Mouse (Mus musculus) embryonic facial prominence, embryonic 12.5 days (tissue): ENCODE measurements around the gene Myf5. TPM values are rescaled to one million over a fixed set of nuclear protein-coding genes. Genes with fewer than 3 reads are reported as not detected.

Source experiments
- ATAC-seq: fragments of 200-750 bp; cut with Nextera tagmentation; 2 replicates; pipeline ENCODE4 v1.8.0; 2017; ENCODE audit not compliant: insufficient number of reproducible peaks, insufficient read depth, low FRiP score, low TSS enrichment
- H3K27ac ChIP-seq: fragments of 300-500 bp; sonication (generic); 2 replicates; pipeline ENCODE4 v1.5.1; 2016; ENCODE audit warnings: mild to moderate bottlenecking
- H3K27me3 ChIP-seq: fragments of 300-500 bp; sonication (generic); 2 replicates; pipeline ENCODE4 v1.6.1; 2016; ENCODE audit warnings: mild to moderate bottlenecking, moderate library complexity
- H3K36me3 ChIP-seq: fragments of 300-500 bp; sonication (generic); 2 replicates; pipeline ENCODE4 v1.6.1; 2016; ENCODE audit warnings: mild to moderate bottlenecking
- H3K4me1 ChIP-seq: fragments of 300-500 bp; sonication (generic); 2 replicates; pipeline ENCODE4 v1.6.1; 2016
- H3K4me2 ChIP-seq: fragments of 300-500 bp; sonication (generic); replicated peaks from 2 replicates; pipeline ENCODE4 v1.6.1; 2016; ENCODE audit warnings: mild to moderate bottlenecking, moderate library complexity
- H3K4me3 ChIP-seq: fragments of 300-500 bp; sonication (generic); 2 replicates; pipeline ENCODE4 v1.5.1; 2016; ENCODE audit warnings: mild to moderate bottlenecking
- H3K9ac ChIP-seq: fragments of 300-500 bp; sonication (generic); 2 replicates; pipeline ENCODE4 v1.6.1; 2016; ENCODE audit warnings: mild to moderate bottlenecking, moderate library complexity
- H3K9me3 ChIP-seq: fragments of 300-500 bp; sonication (generic); 2 replicates; pipeline ENCODE4 v1.6.1; 2016; ENCODE audit warnings: mild to moderate bottlenecking, moderate library complexity
- WGBS: fragments of 180-500 bp; shearing (Covaris S2); methylation state at CpG from one replicate; pipeline ENCODE4 v1.1.7; 2016; 5-methylcytosine and 5-hydroxymethylcytosine counted together
- polyA plus RNA-seq: library from polyadenylated mRNA; unstranded; fragments of >200 nt; fragmentation: Nextera tagmentation; extraction: Ambion mirVana; gene quantifications from 2 replicates; pipeline ENCODE4 v1.2.1, GENCODE M21; 2016

Gene Myf5
- polyA plus RNA-seq: 7.3 and 9.1 TPM in 2 replicates

DNA sequence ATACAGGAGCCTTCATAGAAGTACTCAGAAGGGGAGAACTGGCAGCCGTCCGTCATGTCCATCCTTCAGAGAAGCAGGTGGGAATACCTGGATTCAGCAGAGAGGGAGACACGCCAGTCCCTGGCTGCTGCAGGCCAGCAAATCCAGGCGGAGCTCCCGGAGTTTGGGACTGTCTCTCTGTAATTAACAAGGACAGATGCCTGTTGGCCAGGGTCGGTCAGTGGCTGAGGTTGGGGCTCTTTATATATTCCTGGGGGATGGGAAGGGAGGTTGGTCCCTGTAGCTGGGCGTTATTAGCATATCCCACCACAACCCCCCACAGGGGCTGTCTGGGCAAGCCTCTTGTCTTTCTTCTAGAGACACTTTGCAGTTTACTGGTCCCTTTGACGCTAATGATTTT is at the start of gene Myf5:
Gene Myf5, minus strand, starts transcription at position 265 of the 400 bp plus-strand sequence.
- Histone ChIP-seq H3K9me3 (no peaks in the 10 kb centered on the region), H3K27me3 (peaks cover 26% of the 10 kb centered on the region), H3K9ac (no peak within 1 kb of the TSS), H3K4me2 (peak within 1 kb of the TSS; percentile 43; the same call in 1 of the 2 replicates), H3K4me3 (peak within 1 kb of the TSS; percentile 25), H3K27ac (no peak within 1 kb of the TSS), H3K36me3 (no peaks in the 10 kb centered on the region), H3K4me1 (peaks cover 6% of the 10 kb centered on the region; the same call in 1 of the 2 replicates)
- WGBS: 60% methylated on average over 8 of the region's 8 CpGs
- ATAC-seq: no peak

DNA sequence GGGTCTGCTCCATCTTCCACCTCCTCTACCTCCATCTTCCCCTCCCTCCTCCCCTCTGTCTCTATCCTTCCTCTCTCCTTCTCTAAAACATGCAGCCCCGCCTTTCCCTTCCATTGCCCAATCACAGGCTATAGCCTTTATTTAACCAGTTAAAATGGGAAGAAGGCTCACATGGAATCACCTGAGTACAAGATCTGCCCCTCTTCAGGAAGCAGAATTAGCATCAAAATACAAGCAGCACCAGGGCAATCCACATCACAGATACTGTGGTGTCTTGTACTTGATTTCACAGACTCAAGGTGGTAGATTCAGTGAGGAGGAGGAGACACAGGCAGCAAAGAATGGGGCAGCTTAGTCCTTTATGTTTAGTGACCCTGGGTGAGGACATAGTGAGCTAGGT is 42.8 kb upstream of the Myf5 start:
- Histone ChIP-seq H3K27ac (no peak overlapping the region), H3K4me2 (no peak overlapping the region), H3K4me1 (no peaks in the 10 kb centered on the region), H3K27me3 (no peaks in the 10 kb centered on the region), H3K9ac (no peak overlapping the region), H3K4me3 (no peak overlapping the region), H3K9me3 (no peaks in the 10 kb centered on the region), H3K36me3 (no peaks in the 10 kb centered on the region)
- WGBS: 76% methylated on average over 1 of the region's 1 CpGs
- no peak for ATAC-seq

DNA sequence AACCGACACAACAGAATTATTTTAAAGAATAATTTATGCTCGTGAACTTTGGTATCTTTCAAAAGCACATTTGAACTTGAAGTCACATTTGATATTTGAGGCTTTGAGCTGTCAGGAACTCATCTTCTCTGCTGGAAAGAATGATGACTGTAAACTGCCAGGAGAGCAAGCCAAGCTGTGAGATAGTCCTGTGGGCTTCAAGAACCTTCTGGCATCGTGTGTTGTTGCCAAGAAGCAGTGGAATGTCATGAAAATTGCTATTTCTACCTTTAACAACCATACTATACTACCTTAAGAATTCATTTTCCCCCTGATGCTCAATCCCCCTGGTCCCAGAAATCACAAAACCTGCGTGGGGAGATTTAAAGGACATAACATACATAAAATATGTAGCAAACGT is 33.3 kb upstream of the Myf5 start:
- no peaks in the 10 kb centered on the region for H3K9me3 ChIP-seq
- H3K27me3 ChIP-seq: no peaks in the 10 kb centered on the region
- H3K9ac ChIP-seq: no peak overlapping the region
- no peak overlapping the region for H3K27ac ChIP-seq
- no peaks in the 10 kb centered on the region for H3K4me1 ChIP-seq
- H3K4me3 ChIP-seq: no peak overlapping the region
- ATAC-seq: no peak
- H3K36me3 ChIP-seq: no peaks in the 10 kb centered on the region
- WGBS: 75% methylated on average over 5 of the region's 5 CpGs
- no peak overlapping the region for H3K4me2 ChIP-seq

DNA sequence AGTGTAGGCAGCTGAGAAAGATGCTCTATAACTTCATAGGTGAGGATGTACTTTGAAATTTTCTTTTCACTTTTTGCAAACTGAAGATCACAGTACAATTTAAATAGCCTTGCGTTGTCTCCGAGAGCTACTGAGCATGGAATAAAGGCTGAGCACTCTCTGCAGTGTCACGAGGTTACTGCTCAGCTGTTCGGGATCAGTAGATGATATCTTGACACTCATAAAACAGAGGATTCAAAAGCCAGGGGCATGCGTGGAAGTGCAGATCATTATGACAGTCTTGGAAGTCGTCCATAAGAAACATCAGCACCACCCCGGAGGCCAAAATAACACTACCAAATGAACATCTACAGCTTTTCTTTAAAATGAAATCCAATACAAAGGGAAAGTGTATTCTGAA is 30.7 kb upstream of the Myf5 start:
- H3K9ac ChIP-seq: no peak overlapping the region
- H3K4me1 ChIP-seq: no peaks in the 10 kb centered on the region
- no peak overlapping the region for H3K4me2 ChIP-seq
- H3K9me3 ChIP-seq: no peaks in the 10 kb centered on the region
- H3K4me3 ChIP-seq: no peak overlapping the region
- H3K36me3 ChIP-seq: no peaks in the 10 kb centered on the region
- H3K27ac ChIP-seq: no peak overlapping the region
- WGBS: 70% methylated on average over 7 of the region's 7 CpGs
- no peaks in the 10 kb centered on the region for H3K27me3 ChIP-seq
- ATAC-seq: no peak

DNA sequence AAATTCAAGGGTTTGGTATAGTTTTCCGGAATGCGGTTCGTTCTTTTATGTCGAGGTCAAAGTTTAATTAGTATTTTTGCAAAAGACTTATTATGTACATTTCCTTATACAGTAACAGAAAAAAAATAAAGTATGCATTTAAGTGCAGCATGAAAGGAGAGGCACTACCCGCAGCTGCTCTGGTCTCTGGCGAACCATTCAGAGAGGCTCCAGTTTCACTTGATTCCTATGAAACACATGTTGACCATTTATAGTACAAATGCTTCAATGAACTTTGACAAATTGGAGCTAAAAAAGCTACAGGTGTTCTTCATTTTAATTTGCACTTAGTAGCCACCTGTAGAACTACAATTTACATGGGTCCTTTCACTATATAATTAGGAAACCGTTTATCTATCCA is 28.8 kb upstream of the Myf5 start:
- Histone ChIP-seq H3K4me3 (no peak overlapping the region), H3K27me3 (no peaks in the 10 kb centered on the region), H3K4me2 (no peak overlapping the region), H3K27ac (no peak overlapping the region), H3K4me1 (no peaks in the 10 kb centered on the region), H3K36me3 (no peaks in the 10 kb centered on the region), H3K9ac (no peak overlapping the region), H3K9me3 (no peaks in the 10 kb centered on the region)
- ATAC-seq: no peak
- WGBS: 45% methylated on average over 7 of the region's 7 CpGs

DNA sequence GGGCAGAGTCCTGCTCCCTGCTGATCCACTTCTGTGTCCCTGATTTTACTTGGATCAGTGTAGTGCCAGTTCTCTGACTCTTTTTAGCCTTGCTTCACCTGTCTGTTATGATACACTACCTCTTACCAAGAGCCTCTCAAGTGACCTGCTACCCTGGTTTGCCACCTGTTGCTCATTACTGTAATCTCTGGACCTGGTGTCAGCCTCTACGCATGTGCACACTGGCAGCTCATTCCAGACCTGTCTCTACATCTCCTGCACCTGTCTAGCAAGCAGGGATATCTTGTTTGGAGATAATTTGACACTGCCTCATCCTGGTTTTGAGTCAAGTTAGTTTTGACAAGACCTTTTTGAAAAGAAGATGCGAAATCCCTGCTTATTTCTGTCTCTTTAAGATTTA is 20.5 kb upstream of the Myf5 start:
- 56% methylated on average over 2 of the region's 2 CpGs for WGBS
- no peak overlapping the region for H3K9ac ChIP-seq
- no peaks in the 10 kb centered on the region for H3K27me3 ChIP-seq
- H3K9me3 ChIP-seq: no peaks in the 10 kb centered on the region
- no peak overlapping the region for H3K27ac ChIP-seq
- no peak for ATAC-seq
- no peaks in the 10 kb centered on the region for H3K36me3 ChIP-seq
- no peak overlapping the region for H3K4me3 ChIP-seq
- no peak overlapping the region for H3K4me2 ChIP-seq
- no peaks in the 10 kb centered on the region for H3K4me1 ChIP-seq

DNA sequence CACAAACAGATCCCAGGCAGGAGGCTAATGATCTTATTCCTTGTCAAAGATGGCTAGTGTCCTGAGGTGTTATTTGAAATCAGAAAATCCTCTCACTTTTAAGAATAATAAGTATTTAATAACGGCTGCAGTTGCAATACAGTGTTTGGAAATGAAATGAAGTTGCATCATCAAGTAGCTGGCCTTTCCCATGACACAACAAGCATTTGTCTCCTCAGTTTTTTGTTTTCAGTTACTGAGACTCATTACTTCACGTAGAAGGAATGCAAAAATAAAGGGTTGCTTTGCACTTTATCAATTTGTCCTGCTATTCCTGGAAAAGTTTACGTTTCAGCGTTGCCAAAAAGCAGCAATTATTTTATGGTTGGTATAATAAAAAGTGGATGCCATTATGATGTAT is 17.5 kb upstream of the Myf5 start:
- H3K27ac ChIP-seq: no peak overlapping the region
- H3K9ac ChIP-seq: no peak overlapping the region
- H3K4me3 ChIP-seq: no peak overlapping the region
- no peaks in the 10 kb centered on the region for H3K9me3 ChIP-seq
- no peaks in the 10 kb centered on the region for H3K4me1 ChIP-seq
- WGBS: 82% methylated on average over 4 of the region's 4 CpGs
- no peak for ATAC-seq
- H3K36me3 ChIP-seq: no peaks in the 10 kb centered on the region
- no peak overlapping the region for H3K4me2 ChIP-seq
- H3K27me3 ChIP-seq: no peaks in the 10 kb centered on the region

DNA sequence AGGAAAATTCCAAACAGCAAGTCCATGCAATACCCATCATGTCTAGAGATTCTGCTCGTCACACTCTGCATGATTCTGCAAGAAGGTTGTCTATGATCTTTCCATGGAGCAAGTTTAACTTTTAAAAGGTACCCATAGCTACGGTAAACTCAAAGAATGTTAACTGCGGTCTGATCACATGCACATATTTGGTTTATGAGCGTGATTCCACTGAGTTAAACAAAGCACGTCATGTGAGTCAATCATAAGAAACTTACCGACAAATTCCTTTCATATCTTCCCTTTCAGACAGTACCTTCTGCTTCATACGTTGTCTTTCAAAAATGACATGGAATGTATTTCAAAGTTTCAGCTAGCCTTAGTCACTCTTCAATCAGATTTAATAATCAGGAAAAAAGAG is 16.3 kb upstream of the Myf5 start:
- H3K9ac ChIP-seq: no peak overlapping the region
- H3K4me2 ChIP-seq: no peak overlapping the region
- no peaks in the 10 kb centered on the region for H3K9me3 ChIP-seq
- no peak overlapping the region for H3K27ac ChIP-seq
- no peaks in the 10 kb centered on the region for H3K36me3 ChIP-seq
- H3K4me1 ChIP-seq: no peaks in the 10 kb centered on the region
- H3K4me3 ChIP-seq: no peak overlapping the region
- H3K27me3 ChIP-seq: no peaks in the 10 kb centered on the region
- ATAC-seq: no peak
- WGBS: 82% methylated on average over 7 of the region's 7 CpGs

DNA sequence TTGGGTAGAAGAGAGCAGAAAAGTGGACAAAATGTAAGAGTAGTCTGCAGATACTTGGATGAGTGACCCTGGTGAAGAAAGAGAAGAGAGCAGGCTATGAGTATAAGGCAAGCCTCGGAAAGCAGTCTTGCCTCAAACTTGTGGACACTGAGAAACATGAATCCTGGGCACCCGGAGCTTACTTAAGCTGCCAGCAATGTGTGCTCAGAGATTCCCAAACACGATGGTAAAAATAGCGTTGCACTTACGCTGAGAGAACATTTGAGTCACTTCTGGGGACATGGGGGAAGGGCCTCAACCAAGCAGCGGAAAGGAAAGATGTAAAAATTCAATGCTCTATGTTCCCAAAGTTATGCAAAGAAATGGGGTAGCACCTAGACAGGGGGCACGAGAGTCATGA is 13.7 kb upstream of the Myf5 start:
- 81% methylated on average over 7 of the region's 7 CpGs for WGBS
- Histone ChIP-seq H3K9ac (no peak overlapping the region), H3K4me1 (no peaks in the 10 kb centered on the region), H3K27me3 (0 out of 2 replicates have a peak, but pooled peaks cover 5% of the 10 kb centered on the region), H3K4me3 (no peak overlapping the region), H3K27ac (no peak overlapping the region), H3K36me3 (no peaks in the 10 kb centered on the region), H3K9me3 (no peaks in the 10 kb centered on the region), H3K4me2 (no peak overlapping the region)
- no peak for ATAC-seq

DNA sequence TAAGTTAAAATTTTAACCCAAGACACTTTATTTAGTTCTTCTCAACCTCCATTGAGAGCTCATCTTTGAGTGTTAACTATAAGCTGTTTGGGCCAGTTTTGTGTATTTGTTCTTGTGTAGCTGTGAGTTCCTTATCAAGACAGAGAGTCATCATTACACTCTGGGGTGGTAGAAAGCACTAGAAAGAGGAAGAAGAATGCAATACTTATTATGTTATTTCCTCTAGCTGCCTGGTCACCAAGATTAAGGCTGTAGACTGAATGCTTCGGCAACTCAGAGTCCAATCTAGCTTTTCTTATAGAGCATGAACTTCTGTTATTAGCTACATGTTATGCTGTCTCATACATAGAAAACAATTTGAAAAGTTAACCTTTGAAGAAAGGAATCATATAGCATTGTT is 10.5 kb upstream of the Myf5 start:
- Histone ChIP-seq H3K9me3 (no peaks in the 10 kb centered on the region), H3K4me1 (no peaks in the 10 kb centered on the region), H3K27ac (no peak overlapping the region), H3K4me2 (no peak overlapping the region), H3K4me3 (no peak overlapping the region), H3K36me3 (no peaks in the 10 kb centered on the region), H3K27me3 (peaks cover 16% of the 10 kb centered on the region), H3K9ac (no peak overlapping the region)
- 87% methylated on average over 1 of the region's 1 CpGs for whole genome bisulfite sequencing
- no peak for ATAC-seq

DNA sequence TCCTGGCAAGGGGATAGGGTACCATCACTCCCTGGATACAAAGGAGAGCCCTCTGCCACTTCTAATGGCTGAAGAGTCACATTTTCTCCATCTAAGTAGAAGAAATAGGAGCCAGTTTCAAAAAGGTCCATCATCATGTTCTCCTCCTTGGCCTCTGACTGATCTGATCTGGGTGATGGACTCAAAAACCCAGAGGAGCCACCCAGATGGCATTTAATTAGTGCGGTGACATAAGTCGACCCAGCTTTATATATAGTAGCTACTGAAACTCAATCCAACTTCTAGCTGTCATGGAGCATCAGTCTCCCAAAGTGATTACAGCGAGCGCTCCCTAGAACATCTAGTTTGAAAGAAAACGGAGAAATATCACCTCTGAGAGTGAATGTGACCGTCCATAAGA is 8.6 kb upstream of the Myf5 start, which contains the start of gene Myf6:
Gene Myf6, minus strand, starts transcription at position 170 of the 400 bp plus-strand sequence.
- WGBS: 74% methylated on average over 6 of the region's 6 CpGs
- no peak within 1 kb of the TSS for H3K9ac ChIP-seq
- no peaks in the 10 kb centered on the region for H3K36me3 ChIP-seq
- no peak for ATAC-seq
- no peaks in the 10 kb centered on the region for H3K9me3 ChIP-seq
- peaks cover 16% of the 10 kb centered on the region for H3K27me3 ChIP-seq
- H3K4me3 ChIP-seq: peak within 1 kb of the TSS; percentile 14; the same call in 1 of the 2 replicates
- H3K4me1 ChIP-seq: no peaks in the 10 kb centered on the region
- no peak within 1 kb of the TSS for H3K27ac ChIP-seq
- peak within 1 kb of the TSS; percentile 42 for H3K4me2 ChIP-seq

DNA sequence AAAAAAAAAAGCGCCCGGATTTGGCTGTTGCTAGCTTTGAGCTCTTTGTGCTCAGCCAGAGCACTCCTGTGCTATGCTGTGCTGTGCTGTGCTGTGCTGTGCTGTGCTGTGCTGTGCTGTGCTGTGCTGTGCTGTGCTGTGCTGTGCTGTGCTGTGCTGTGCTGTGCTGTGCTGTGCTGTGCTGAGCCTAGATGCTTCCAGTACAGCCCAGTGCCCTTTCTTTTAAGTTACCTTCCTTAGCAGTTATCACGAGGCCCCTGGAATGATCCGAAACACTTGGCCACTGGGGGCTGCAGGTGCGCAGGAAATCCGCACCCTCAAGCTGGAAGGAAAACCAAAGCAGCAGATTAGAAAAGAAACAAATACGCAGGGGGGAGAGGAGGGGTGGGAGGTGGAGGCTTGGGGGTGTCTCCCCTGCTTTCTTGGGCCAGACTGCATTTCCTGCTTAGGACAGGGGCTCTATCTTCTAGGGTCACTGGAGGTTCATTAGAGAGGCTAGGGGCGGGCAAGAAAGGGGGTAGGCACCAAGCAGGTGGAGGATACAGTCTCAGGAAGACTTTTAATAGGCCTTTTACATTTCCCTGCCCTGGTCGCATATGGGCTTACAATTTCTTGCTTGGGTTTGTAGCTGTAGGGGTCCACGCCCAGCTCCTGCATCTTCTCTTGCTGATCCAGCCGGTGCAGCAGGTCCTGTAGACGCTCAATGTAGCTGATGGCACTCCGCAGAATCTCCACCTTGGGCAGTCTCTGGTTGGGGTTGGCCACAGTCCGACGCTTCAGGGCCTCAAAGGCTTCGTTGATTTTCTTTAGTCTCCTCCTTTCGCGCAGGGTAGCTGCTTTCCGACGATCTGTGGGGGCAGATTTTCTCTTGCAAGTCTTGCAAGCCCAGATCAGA is 7.9 kb upstream of the Myf5 start:
- H3K27me3 ChIP-seq: peaks cover 19% of the 10 kb centered on the region
- no peaks in the 10 kb centered on the region for H3K9me3 ChIP-seq
- H3K4me2 ChIP-seq: peak overlapping the region; percentile 42
- H3K36me3 ChIP-seq: no peaks in the 10 kb centered on the region
- whole genome bisulfite sequencing: 36% methylated on average over 19 of the region's 20 CpGs
- no peaks in the 10 kb centered on the region for H3K4me1 ChIP-seq
- peak overlapping the region; percentile 14 for H3K4me3 ChIP-seq
- no peak overlapping the region for H3K9ac ChIP-seq
- peak; percentile 64; the same call in 1 of the 2 replicates for ATAC-seq
- no peak overlapping the region for H3K27ac ChIP-seq
